Mouse (Mus musculus) heart, adult 8-10 months (tissue): ENCODE results near the gene Rpia. TPM values are rescaled to one million over a fixed set of nuclear protein-coding genes. Genes with fewer than 3 reads are reported as not detected.

Experiments
- DNase-seq: peaks from one replicate; pipeline ENCODE4 v3.0.0; 2022; ENCODE audit warnings: low spot score
- total RNA-seq, 4 experiments: library from RNA; stranded (reverse); gene quantifications; 2 replicates each; pipeline ENCODE4 v1.2.4; 2022

Gene Rpia
- total RNA-seq, 4 experiments from 2014 or later, result 11.6 to 15.0 (median 13.4) TPM

DNA sequence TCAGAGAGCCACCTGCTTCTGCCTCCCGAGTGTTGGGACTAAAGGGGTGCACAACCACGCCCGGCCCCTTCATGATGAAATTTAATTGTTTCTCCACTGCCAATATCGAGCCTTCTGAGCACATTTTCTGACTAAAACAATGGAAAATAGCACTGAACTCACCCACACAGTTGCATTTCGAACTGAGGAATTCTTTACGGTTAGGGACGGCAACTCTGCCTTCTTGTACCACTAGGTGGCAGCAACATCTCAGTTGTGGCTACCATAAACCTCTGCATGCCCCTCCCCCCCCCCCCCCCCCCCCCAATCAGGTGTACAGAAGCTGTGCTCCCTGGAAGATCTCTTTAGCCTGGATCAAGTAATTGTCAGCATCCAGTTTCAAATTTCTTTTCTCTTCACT lies 13.2 kb upstream of the Rpia start:
- DNase-seq, result peak; percentile 69

DNA sequence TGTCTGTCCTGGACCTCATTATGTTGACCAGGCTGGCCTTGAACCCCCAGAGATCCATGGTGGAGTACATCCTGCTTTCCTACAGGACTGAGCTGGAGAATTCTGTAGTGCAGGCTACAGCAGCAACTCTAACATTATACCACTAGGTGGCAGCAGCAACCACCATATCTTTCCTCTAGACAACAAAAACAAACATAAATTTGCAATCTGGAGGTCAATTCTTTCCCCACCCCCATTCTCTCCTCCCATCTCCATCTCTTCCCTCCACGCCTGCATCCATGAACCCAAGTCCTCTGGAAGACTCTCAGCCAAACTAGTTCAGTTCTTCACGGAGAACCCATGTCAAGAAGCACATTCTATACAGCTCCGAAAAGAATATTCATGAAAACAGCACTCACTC lies 12.6 kb upstream of the Rpia start:
- DNase-seq, result no peak

DNA sequence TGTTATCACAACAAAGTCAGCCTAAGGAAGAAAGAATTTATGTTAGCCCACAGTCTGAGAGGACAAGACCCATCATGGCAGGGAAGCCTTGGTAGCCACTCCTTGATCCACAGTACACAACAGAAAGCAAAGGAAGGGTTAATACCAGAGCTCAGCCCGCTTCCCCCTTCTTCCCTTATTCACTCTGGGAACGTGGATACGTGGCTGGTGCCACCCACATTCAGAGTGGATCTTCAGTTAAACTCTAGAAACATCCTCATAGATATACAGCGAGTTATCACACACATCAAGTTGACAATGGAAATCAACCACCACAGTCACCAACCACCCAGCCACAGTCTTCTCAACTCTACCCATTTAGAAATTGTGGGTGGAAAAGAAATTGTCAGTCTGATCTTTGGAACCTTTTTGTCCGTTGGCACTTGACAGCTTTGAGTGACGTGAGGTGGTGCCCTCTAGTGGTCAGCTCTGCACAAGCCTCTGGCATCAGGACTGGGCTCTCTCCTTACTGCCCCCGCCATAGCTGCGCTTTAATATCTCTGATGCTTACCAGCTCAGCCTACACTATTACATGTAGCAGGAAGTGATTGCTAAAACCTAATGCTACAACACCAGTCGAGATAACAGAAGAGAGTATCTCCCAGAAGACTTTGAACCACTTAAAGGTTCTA lies 5.7 kb upstream of the Rpia start:
- peak; percentile 52 for DNase-seq

- no peak for DNase-seq
These were observed 4.9 kb upstream of the Rpia start for GRCm38 (mm10) chr6:70796940-70797339.

DNA sequence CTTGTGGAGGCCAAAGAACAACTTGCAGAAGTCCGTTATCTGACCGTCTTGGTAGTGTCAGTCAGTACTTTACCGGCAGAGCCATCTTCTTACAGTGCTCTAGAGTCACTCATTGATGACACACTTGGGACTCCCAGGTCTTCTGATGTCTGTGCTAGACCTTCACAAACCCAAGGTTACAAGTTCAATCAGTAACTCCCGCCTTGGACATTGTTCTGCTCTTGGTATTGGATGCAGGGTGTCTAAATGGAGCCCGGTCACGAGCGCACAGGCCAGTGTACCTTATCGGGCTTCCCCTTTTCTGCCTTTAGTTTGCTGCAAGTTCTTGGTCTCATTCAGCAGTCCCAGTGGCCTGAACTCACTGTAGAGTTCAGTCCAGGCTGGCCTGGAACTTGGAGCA lies 612 bp upstream of the Rpia start:
- no peak for DNase-seq

DNA sequence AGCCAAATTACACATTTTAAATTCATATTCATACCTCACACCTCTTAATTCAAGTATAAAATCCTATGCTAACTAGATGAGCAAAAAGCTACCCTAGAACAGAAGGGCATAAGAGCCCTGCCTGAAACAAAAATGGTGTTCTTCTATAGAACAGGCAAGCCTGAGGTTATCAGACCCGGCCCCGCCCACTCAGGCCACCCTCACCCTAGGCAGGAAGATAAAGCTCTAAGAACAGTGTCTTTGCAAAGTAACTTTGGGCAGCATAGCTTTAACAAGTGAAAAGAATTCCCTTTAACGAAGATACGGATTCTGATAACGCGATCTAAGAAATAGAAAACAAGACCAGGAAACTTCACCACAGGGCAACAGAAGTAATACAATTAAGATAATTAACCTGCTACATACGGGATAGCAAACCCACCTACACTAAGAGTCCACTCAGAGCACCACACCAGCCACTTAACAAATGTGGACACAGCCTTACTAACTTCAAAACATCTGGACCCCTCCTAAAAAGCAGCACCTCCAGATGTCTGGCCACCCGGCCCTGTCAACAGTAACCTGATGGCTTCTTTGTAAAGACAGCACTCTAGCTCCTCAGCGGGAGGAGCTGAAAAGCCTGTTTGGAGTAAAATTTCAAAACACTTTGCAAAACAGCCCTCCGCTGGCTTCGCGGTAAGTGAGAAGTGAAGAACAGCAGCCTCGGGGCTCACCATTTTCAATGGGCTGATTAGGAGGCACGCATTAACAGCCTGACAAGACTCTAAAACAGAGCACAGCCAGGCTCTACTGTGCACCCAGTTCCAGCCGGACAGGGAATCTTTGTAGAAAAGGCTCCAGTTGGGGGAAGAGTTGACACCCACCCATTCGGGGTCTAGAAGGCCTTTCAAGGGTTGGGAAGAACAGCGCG lies 925 bp downstream of the Rpia start:
- DNase-seq, result peak; percentile 29

DNA sequence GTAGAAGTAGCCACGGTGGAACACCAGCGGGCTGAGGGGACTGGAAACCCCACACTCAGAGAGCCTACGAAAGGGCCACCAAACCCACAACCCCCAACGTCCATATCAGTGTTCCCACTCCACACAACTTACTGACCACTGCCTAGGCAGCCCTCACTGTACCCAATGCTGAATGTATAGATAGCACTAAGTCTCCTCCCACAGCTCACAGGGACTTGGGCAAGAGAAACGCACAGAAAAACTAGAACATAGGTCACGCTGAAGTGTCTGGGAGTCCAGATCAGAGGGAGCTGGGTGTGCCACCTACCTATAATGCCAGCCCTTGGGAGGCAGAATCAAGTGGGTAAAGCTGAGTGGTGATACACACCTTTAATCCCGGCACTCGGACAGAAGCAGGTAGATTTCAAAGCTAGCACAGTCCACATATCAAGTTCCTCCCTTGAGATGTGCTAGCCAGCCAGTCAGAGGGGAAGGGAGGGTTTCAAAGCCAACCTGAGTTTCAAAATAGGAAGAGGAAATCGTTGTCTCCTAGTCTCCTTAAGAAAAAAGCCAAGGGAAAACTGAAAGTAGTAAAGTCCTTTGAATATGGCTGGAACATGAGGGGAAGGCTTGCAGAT lies 1.9 kb downstream of the Rpia start:
- no peak for DNase-seq

DNA sequence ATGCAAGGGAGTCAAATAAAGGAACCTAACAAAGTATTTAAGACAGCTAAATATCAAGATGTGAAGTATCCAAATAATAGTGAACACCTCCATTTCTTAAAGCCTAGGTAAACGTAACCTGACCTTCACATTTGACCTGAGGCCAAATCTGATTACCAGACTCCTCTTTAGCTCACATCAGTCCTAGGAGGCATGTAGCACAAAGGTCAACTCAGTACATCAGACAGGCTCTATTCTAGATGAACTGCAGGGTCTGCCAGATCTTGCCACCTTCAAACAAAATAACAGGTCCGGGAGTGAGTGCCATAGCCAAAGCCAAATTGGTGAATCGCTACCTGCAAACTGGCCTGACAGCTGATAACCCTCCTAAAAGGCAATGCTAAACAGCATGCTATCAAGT lies 2.9 kb downstream of the Rpia start:
- no peak for DNase-seq

DNA sequence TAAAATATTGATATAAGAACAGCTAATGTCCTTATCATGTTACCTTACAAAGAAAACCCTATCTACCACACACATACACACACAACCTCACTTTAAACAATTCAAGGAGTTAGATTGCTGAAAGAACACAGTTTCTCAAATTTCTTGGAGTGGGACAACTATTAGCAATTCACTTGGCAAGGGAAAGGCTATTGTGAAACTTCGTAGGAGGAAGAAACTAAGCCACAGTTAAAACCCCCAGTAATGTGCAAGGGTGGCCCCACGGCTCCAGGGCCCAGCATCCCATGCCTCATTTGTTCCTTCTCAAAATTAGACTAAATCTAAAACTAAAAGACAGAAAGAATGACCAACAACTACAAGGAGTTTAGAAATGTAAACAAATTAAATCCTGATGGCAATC lies 4.5 kb downstream of the Rpia start:
- DNase-seq, result no peak

DNA sequence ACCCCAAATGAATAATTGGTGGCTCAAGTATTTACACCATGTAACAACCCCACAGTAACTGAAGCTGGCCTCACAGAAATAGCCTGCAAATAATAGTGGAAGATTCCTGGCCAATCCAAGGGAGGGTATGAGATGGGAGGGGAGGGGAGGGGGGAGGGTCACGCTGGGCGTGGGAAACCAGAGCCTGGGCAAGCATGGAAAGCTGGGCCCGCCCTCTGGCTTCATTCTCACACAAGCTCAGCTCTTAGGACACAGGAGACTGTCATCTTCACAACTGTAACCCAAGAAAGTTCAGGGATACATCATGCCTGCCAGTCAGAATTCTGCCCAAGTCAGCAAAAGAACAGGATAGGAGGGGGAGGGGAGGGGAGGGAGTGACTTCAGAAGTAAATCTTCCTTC lies 6.2 kb downstream of the Rpia start:
- DNase-seq, result no peak

- DNase-seq, result no peak
These were observed 7.2 kb downstream of the Rpia start for GRCm38 (mm10) chr6:70784811-70785210.

GRCm38 (mm10) chr6:70781336-70781735 lies 10.7 kb downstream of the Rpia start:
- DNase-seq, result no peak

GRCm38 (mm10) chr6:70774372-70774771 lies 17.7 kb downstream of the Rpia start:
- DNase-seq, result no peak

- no peak for DNase-seq
These were observed 18.3 kb downstream of the Rpia start for GRCm38 (mm10) chr6:70773769-70774168.

DNA sequence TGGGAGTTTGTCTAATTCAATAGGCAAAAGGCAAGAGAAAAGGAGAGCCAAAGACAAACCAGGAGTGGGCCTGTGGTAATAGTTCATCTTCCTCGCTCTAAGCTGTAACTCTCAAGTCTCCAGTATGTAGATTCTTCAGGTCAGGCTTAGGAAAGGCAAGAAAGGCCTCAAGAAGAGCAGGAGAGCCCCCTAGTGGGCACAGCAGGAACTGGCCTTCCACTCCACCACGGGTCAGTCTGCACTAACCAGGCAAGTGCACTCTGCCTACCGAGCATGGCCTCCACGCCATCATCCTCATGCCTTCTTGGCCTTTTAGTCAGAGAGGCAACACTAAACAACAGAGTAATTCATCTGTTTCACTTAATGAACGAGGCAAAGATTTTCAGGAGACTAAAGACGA lies 23.3 kb downstream of the Rpia start:
- peak; percentile 60 for DNase-seq

DNA sequence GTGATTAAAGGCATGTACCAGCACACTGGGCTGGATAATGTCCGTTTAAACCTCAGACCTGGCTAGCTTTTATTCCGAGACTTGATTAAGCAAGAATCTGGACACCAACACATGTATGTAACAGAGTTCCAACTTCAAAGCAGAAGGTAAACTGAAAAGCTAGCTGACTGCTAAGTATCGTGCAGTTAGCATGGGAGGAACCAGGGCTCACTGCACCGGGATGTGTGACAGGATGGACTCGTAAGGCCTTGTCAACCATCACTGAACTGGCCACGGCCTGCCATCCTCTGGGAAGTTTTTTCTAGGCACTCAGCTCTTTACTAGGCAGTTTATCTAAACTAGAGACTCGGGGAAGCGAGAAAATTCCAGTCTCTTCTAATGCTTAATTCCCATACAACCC lies 27.0 kb downstream of the Rpia start:
- no peak for DNase-seq

DNA sequence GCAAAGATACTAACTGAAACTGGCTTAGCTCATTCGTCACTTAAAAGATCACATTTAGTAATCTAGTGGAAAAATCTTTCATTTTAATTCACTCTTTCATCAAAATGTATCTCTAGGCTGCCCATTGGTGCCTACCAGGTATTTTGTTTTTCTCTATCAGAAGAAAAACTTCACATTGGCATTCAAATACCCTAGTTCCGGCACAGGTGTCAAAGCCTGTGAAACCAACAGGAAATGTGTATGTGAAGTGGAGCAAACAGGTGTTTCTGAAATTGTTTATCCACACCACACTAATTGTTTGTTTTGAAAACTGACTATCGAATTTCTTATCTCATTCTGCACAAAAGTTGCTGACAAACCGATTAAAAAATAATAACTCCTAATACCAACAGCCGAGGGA lies 27.5 kb downstream of the Rpia start:
- no peak for DNase-seq

DNA sequence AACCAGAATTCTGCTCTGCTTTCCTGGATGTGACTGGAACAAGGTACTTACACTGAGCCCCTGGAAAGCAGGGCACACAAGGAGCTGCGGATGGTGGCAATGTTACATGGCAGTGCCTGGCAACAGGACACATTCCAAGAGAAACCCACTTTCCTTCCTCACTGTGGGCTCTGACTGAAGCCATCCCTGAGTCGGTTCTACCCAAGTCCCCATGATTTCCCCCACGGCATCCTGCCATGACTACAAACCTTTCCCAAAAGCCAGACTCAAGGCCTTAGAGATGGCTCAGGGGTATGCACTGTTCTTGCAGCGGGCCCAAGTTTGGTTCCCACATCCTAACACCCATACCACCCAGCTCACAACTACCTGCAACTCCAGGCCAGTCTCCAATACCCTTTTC lies 28.2 kb downstream of the Rpia start:
- DNase-seq, result no peak

- DNase-seq, result no peak
These were observed 29.4 kb downstream of the Rpia start for GRCm38 (mm10) chr6:70762659-70763058.

- DNase-seq, result no peak
These were observed 31.1 kb downstream of the Rpia start for GRCm38 (mm10) chr6:70760951-70761350.

GRCm38 (mm10) chr6:70754833-70755232 lies 37.2 kb downstream of the Rpia start:
- DNase-seq, result no peak

GRCm38 (mm10) chr6:70752351-70752750 lies 39.7 kb downstream of the Rpia start:
- no peak for DNase-seq

GRCm38 (mm10) chr6:70751898-70752273 lies 40.1 kb downstream of the Rpia start:
- DNase-seq, result no peak
